Mouse (Mus musculus) stomach, embryonic 15.5 days (tissue): Measurements from ENCODE around the gene Cyp2s1. TPM values are rescaled to one million over a fixed set of nuclear protein-coding genes. Genes with fewer than 3 reads are reported as not detected.

Experiments used
- ATAC-seq: fragments of 200-750 bp; cut with Nextera tagmentation; 2 replicates; pipeline ENCODE4 v1.8.0; 2017; ENCODE audit warnings: low read depth, moderate number of reproducible peaks, moderate TSS enrichment; ENCODE audit not compliant: insufficient read depth, low FRiP score
- H3K27ac ChIP-seq: fragments of 300-500 bp; sonication (generic); 2 replicates; pipeline ENCODE4 v1.5.1; 2015; ENCODE audit warnings: mild to moderate bottlenecking, inconsistent platforms
- H3K27me3 ChIP-seq: fragments of 300-500 bp; sonication (generic); replicated peaks from 2 replicates; pipeline ENCODE4 v1.6.1; 2015; ENCODE audit warnings: inconsistent platforms
- H3K36me3 ChIP-seq: fragments of 300-500 bp; sonication (generic); 2 replicates; pipeline ENCODE4 v1.6.1; 2015; ENCODE audit warnings: inconsistent platforms
- H3K4me1 ChIP-seq: fragments of 300-500 bp; sonication (generic); 2 replicates; pipeline ENCODE4 v1.6.1; 2015; ENCODE audit warnings: inconsistent platforms
- H3K4me2 ChIP-seq: fragments of 300-500 bp; sonication (generic); 2 replicates; pipeline ENCODE4 v1.6.1; 2015; ENCODE audit warnings: mild to moderate bottlenecking, inconsistent platforms
- H3K4me3 ChIP-seq: fragments of 300-500 bp; sonication (generic); replicated peaks from 2 replicates; pipeline ENCODE4 v1.5.1; 2015; ENCODE audit warnings: inconsistent platforms
- H3K9ac ChIP-seq: fragments of 300-500 bp; sonication (generic); 2 replicates; pipeline ENCODE4 v1.6.1; 2015; ENCODE audit warnings: inconsistent platforms
- H3K9me3 ChIP-seq: fragments of 300-500 bp; sonication (generic); 2 replicates; pipeline ENCODE4 v1.6.1; 2016; ENCODE audit warnings: inconsistent platforms
- WGBS: fragments of 180-500 bp; shearing (Covaris S2); methylation state at CpG from one replicate; pipeline ENCODE4 v1.1.7; 2015; 5-methylcytosine and 5-hydroxymethylcytosine counted together
- polyA plus RNA-seq: library from polyadenylated mRNA; unstranded; fragments of >200 nt; fragmentation: Nextera tagmentation; extraction: Ambion mirVana; gene quantifications from 2 replicates; pipeline ENCODE4 v1.2.1, GENCODE M21; 2015

Gene Cyp2s1
- polyA plus RNA-seq, 1 experiment from 2014 or later: 35.6 TPM

DNA sequence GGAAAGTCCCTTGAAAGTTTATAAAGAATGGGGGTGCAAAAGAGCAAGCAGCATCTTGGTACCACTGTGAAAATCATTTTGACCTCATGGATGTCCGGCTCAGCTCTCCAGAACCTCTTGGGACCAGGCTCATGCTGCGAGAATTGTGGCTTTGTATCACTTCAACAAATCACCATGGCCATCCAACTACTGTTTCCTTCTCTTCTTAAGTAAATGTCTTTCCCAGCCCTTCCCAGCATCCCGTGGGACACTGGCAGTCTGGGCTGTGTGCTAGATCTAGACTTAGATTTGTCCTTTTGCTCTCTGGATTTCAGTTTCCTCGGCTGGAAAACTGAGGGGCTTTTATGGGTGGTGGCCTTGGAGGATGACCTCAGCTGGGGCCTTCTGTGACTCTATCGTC lies 48.5 kb downstream of the Cyp2s1 start:
- no peak overlapping the region for H3K27ac ChIP-seq
- no peaks in the 10 kb centered on the region for H3K27me3 ChIP-seq
- no peak overlapping the region for H3K9ac ChIP-seq
- no peak overlapping the region for H3K4me2 ChIP-seq
- no peaks in the 10 kb centered on the region for H3K9me3 ChIP-seq
- WGBS: 90% methylated on average over 5 of the region's 5 CpGs
- H3K4me1 ChIP-seq: no peaks in the 10 kb centered on the region
- H3K4me3 ChIP-seq: no peak overlapping the region
- H3K36me3 ChIP-seq: peaks cover 31% of the 10 kb centered on the region
- ATAC-seq: no peak

GRCm38 (mm10) chr7:25766108-25766507 lies 50.6 kb downstream of the Cyp2s1 start:
- H3K4me3 ChIP-seq: no peak overlapping the region
- no peak overlapping the region for H3K9ac ChIP-seq
- no peak overlapping the region for H3K4me2 ChIP-seq
- no peaks in the 10 kb centered on the region for H3K9me3 ChIP-seq
- no peaks in the 10 kb centered on the region for H3K27me3 ChIP-seq
- no peak for ATAC-seq
- 83% methylated on average over 6 of the region's 6 CpGs for WGBS
- peaks cover 28% of the 10 kb centered on the region for H3K36me3 ChIP-seq
- no peaks in the 10 kb centered on the region for H3K4me1 ChIP-seq
- no peak overlapping the region for H3K27ac ChIP-seq

GRCm38 (mm10) chr7:25764221-25764620 lies 52.5 kb downstream of the Cyp2s1 start:
- no peak for ATAC-seq

GRCm38 (mm10) chr7:25763678-25764077 lies 53.0 kb downstream of the Cyp2s1 start:
- WGBS: 67% methylated on average over 11 of the region's 11 CpGs
- no peak overlapping the region for H3K9ac ChIP-seq
- no peaks in the 10 kb centered on the region for H3K27me3 ChIP-seq
- no peaks in the 10 kb centered on the region for H3K9me3 ChIP-seq
- no peak overlapping the region for H3K4me2 ChIP-seq
- ATAC-seq: no peak
- H3K4me1 ChIP-seq: no peaks in the 10 kb centered on the region
- H3K4me3 ChIP-seq: no peak overlapping the region
- 0 out of 2 replicates have a peak overlapping the region, but pooled peaks have one; percentile 26 for H3K27ac ChIP-seq
- peaks cover 21% of the 10 kb centered on the region for H3K36me3 ChIP-seq

More at GRCm38 (mm10) chr7:25764221-25764620, 52.5 kb downstream of the Cyp2s1 start:
- Histone ChIP-seq H3K4me2 (no peak overlapping the region), H3K27me3 (no peaks in the 10 kb centered on the region), H3K9me3 (no peaks in the 10 kb centered on the region), H3K27ac (peak overlapping the region; percentile 26; the same call in 1 of the 2 replicates), H3K4me1 (no peaks in the 10 kb centered on the region), H3K9ac (no peak overlapping the region), H3K4me3 (no peak overlapping the region), H3K36me3 (peaks cover 23% of the 10 kb centered on the region)
- WGBS: 57% methylated on average over 5 of the region's 5 CpGs

DNA sequence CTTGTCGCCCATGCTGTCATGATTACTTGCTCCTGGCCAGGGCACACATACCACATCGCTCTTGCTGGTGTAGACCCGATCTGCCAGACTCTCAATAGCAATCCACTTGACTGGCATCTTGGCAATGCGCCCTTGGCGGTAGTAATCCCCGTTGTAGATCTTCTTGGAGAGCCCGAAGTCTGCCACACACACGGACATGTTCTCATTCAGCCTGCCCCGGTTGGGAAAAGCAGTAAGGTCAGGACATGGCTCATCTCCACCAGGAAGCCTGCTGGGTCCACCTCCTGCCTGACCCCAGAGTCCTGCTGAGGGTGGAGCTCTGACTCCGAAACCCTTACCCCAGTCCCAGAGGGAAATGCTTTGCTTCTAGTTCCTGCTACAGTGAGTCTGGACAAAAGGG lies 55.4 kb downstream of the Cyp2s1 start:
- no peak overlapping the region for H3K4me3 ChIP-seq
- H3K9me3 ChIP-seq: no peaks in the 10 kb centered on the region
- peaks cover 6% of the 10 kb centered on the region; the same call in 1 of the 2 replicates for H3K36me3 ChIP-seq
- H3K9ac ChIP-seq: no peak overlapping the region
- no peaks in the 10 kb centered on the region for H3K27me3 ChIP-seq
- no peak overlapping the region for H3K4me2 ChIP-seq
- WGBS: 76% methylated on average over 10 of the region's 10 CpGs
- no peaks in the 10 kb centered on the region for H3K4me1 ChIP-seq
- ATAC-seq: no peak
- no peak overlapping the region for H3K27ac ChIP-seq

- peak overlapping the region; percentile 84 for H3K4me2 ChIP-seq
- H3K9me3 ChIP-seq: no peaks in the 10 kb centered on the region
- no peak overlapping the region; the same call in 1 of the 2 replicates for H3K9ac ChIP-seq
- H3K36me3 ChIP-seq: no peaks in the 10 kb centered on the region; the same call in 1 of the 2 replicates
- H3K27me3 ChIP-seq: no peaks in the 10 kb centered on the region
- peaks cover 14% of the 10 kb centered on the region for H3K4me1 ChIP-seq
- ATAC-seq: peak; percentile 19
- under 1% methylated on average over 18 of the region's 18 CpGs for WGBS
- peak overlapping the region; percentile 97 for H3K4me3 ChIP-seq
- peak overlapping the region; percentile 99 for H3K27ac ChIP-seq
Observed at GRCm38 (mm10) chr7:25756011-25756410, 60.7 kb downstream of the Cyp2s1 start.

DNA sequence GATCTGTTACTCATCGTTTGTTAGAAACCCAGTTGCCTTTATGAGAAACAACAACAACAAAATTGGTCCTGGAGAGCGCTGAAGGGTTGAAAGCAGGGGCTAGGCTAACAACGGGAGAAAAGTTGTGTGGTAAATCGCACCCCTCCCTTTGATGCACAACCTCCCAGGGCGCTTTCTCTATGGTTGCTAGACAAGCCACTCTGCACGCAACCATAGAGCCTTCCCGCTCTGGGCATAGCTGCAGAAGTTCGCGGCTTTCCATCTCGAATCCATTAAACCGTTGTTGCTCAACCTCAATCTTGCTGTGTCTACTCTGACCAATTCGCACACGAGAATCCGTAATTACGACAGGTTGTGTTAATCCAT lies 61.3 kb downstream of the Cyp2s1 start:
- Histone ChIP-seq H3K27ac (peak overlapping the region; percentile 99), H3K36me3 (peaks cover under 1% of the 10 kb centered on the region; the same call in 1 of the 2 replicates), H3K27me3 (no peaks in the 10 kb centered on the region), H3K9ac (peak overlapping the region; percentile 27), H3K4me1 (peaks cover 14% of the 10 kb centered on the region), H3K4me2 (peak overlapping the region; percentile 84), H3K4me3 (peak overlapping the region; percentile 97), H3K9me3 (no peaks in the 10 kb centered on the region)
- ATAC-seq: peak; percentile 30; the same call in 1 of the 2 replicates
- WGBS: under 1% methylated on average over 15 of the region's 15 CpGs

- H3K9ac ChIP-seq: peak within 1 kb of the TSS; percentile 96
- no peaks in the 10 kb centered on the region for H3K27me3 ChIP-seq
- H3K4me3 ChIP-seq: peak within 1 kb of the TSS; percentile 97
- H3K4me2 ChIP-seq: peak within 1 kb of the TSS; percentile 84
- peak within 1 kb of the TSS; percentile 99 for H3K27ac ChIP-seq
- peaks cover 4% of the 10 kb centered on the region; the same call in 1 of the 2 replicates for H3K36me3 ChIP-seq
- under 1% methylated on average over 55 of the region's 55 CpGs for WGBS
- H3K4me1 ChIP-seq: peaks cover 14% of the 10 kb centered on the region
- H3K9me3 ChIP-seq: no peaks in the 10 kb centered on the region
- ATAC-seq: peak; percentile 93
Observed at GRCm38 (mm10) chr7:25754738-25755467, 61.8 kb downstream of the Cyp2s1 start, which contains the start of gene Hnrnpul1. Gene Hnrnpul1 (minus strand): TSS chr7:25754757.

- H3K9me3 ChIP-seq: no peaks in the 10 kb centered on the region
- peak overlapping the region; percentile 96 for H3K9ac ChIP-seq
- peak overlapping the region; percentile 97 for H3K4me3 ChIP-seq
- no peaks in the 10 kb centered on the region for H3K27me3 ChIP-seq
- peak overlapping the region; percentile 84; the same call in 1 of the 2 replicates for H3K4me2 ChIP-seq
- 0% methylated on average over 30 of the region's 30 CpGs for WGBS
- H3K27ac ChIP-seq: peak overlapping the region; percentile 99
- H3K36me3 ChIP-seq: peaks cover 9% of the 10 kb centered on the region
- H3K4me1 ChIP-seq: peaks cover 14% of the 10 kb centered on the region
- no peak for ATAC-seq
Observed at GRCm38 (mm10) chr7:25754439-25754737, 62.3 kb downstream of the Cyp2s1 start.

DNA sequence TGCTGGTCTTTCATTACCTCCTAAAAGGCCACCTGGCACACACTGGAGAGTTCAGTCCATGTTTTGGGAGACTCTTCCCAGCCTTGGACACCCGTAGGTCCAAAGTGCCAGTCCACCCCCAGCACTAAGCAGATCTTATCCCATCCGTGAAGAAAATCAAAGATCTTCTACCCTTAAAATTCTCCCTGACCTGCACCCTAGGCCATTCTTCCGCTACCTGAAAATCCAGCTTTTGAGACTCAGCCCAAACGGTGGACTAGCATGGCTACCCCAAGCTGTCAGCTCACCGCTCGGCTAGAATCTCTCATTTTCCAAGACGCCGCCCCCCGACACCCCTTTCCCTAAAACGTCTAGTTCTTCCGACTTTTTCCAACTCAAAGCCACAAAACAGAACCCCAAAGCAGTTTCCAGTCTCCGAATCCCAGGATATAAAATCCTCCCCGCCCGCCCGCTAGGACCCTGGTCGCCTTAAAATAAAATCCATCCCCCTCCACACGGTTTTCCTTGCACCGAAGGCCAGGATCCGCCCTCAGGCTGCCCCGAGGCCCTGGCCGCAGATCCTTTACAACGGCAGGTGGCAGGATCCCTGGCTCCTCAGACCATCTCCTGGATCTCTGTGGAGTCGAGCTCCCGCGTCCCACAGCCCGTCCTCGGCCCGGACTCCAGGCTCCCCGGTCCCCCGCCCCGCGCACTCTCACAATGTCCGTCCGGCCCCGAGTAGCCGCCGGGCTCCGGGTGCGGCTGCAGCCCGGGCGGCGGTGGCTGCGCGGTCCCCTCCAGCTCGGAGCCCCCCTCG lies 62.9 kb downstream of the Cyp2s1 start:
- Histone ChIP-seq H3K4me3 (peak overlapping the region; percentile 97), H3K4me2 (peak overlapping the region; percentile 84), H3K36me3 (peaks cover 15% of the 10 kb centered on the region), H3K9me3 (no peaks in the 10 kb centered on the region), H3K4me1 (peaks cover 14% of the 10 kb centered on the region), H3K27ac (peak overlapping the region; percentile 99), H3K27me3 (no peaks in the 10 kb centered on the region), H3K9ac (peak overlapping the region; percentile 96)
- ATAC-seq: no peak
- WGBS: 1% methylated on average over 46 of the region's 46 CpGs

- Histone ChIP-seq H3K27me3 (no peaks in the 10 kb centered on the region), H3K27ac (no peak overlapping the region), H3K9me3 (no peaks in the 10 kb centered on the region), H3K4me1 (peaks cover 14% of the 10 kb centered on the region), H3K4me3 (peak overlapping the region; percentile 97), H3K9ac (peak overlapping the region; percentile 96; the same call in 1 of the 2 replicates), H3K4me2 (peak overlapping the region; percentile 84), H3K36me3 (peaks cover 21% of the 10 kb centered on the region)
- ATAC-seq: no peak
Observed at GRCm38 (mm10) chr7:25753076-25753475, 63.6 kb downstream of the Cyp2s1 start.
